Mouse (Mus musculus): ENCODE measurements around the gene Dnttip2. TPM values are rescaled to one million over a fixed set of nuclear protein-coding genes. Genes with fewer than 3 reads are reported as not detected.
A peak's percentile ranks its signal among the peaks of the same experiment; 100 is the strongest.
"Not testable (repeated sequence)": the region's sequence is repeated elsewhere in the genome, so short reads cannot be mapped to it uniquely, and the experiment has no call there.

Dnttip2 gene
- total RNA-seq, 4 experiments from 2014 or later: 25.0 to 33.4 (median 29.7) TPM

DNA sequence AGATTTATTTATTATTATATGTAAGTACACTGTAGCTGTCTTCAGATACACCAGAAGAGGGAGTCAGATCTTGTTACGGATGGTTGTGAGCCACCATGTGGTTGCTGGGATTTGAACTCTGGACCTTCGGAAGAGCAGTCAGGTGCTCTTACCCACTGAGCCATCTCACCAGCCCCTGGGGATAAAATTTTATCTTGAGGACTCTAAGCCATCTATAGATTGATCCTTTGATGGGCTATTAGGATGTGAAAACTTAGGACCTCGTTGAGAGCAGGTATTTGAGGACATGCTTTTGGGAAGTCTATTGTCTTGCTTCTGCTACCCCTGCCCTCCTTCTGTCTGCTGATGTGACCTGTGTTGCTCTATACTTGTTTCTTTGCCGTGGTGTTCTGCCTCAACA lies 15.2 kb downstream of the Dnttip2 start:
- not testable (repeated sequence) for DNase-seq (ENCODE audit: low spot score in 2 of 2)

DNA sequence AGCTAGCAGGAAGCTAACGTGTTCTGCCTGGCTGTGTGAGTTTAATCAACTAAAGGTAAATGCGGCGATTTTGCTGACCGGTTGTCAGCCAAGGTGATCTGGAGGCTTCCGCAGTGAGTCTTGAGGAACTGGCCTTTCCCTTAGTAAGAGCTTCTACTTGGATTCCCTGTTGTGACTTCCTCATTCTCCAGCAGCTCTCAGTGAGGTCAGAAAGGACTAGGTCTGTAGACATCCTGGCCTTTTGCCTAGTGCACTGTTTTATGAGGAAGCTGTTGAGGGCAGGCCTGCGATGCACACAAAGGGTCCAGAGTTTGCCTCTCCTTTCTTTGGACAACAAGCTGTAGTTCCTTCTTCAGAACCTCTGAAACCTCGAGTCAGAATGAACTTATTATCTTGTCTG lies 16.5 kb downstream of the Dnttip2 start:
- no peak for DNase-seq (ENCODE audit: low spot score in 2 of 2)

DNA sequence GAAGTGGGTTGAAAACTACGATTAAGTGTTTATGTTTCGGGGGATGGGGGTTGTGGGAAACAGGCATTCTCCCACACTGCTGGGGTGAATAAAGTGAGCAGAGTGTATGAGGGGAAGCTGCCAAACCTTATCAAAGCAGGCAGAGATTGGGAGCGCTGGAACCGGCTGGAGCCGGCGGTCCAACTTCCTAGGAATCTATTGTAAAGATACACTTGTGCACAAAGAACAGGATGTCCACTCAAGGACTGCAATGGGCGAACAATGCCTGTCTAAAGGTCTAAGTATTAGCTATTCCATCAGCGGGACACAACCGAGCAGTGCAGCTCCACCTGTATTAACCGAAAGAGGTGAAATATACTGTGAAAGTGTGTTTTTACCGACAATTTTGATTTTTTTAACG lies 17.6 kb downstream of the Dnttip2 start:
- DNase-seq (ENCODE audit: low spot score in 2 of 2): no peak

DNA sequence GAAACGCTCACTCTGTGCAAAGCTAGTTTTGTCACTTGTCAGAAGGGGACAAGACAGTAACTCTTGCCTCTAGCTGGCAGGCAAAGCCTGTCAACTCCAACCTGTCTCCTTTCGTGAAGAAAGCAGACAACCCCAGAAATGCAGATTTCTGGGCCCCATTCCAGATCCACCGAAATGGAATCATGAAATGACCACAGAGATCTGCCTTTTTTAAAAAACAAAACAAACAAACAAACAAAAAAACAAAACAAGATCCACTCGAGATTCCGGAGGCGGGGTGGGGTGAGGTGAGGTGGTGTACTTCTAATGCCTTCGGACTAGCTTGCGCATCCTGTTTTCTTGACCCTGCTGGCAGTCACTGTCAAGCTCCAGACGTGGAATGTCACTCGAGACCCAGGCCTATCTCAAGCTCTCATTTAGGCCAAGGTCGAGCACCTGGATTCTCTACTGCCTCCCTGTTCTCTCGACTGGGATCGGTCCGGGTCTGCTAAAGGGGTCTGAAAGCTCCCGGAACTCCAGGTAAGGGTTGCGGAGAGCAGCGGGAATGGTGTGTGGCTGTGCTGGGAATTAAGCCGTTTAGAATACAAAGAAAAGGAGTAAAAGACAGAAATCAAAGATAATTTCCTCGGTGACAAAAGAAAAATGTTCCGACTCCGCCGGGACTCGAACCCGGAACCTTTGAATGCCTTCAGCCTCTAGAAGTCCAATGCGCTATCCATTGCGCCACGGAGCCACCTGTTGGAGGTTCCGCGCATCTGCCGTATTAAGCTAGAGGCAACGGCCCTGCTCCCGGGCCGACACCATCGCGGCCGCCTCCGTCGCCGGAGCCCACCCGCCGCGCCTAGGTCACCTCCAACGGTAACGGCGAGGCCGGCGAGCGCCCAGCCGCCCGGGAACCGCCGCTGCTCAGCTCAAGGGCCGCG lies 18.4 kb downstream of the Dnttip2 start:
- peak; percentile 88 for DNase-seq (ENCODE audit: low spot score in 2 of 2)

DNA sequence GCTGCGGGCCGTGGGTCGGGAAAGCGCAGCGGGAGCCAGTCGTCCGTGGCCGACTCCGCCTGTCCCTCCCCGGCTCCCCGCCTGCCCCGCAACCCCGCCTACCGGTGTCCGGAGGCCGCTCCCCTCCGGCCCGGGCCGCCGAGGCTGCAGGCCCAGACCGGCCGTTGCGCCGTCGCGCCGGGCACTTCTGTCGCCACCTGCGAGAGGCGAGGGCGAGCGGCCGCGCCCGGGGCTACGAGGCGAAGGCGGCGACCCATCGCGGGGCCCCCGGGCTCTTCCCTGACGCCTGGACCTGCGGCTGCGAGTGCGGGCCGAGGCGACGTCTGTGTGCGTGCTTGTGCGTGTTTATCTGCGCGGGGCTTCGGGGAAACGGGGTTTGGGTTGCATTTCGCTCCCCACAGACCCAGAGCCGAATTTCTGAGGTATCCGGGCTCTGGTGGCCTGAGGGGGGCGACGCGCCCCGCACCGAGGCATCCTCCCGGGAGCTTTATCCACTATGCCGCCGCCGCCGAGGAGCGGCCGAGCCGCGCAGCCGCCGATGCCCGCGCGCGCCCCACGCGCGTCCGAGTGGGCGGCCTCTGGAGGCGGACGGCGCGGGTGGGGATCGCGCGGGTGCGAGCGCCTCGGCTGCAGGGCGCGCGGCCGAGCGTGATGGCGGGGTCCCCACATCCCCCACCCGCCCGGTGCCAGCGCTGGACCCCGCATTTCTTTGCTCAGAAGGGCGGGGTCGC lies 19.2 kb downstream of the Dnttip2 start:
- DNase-seq (ENCODE audit: low spot score in 2 of 2): peak; percentile 79

DNA sequence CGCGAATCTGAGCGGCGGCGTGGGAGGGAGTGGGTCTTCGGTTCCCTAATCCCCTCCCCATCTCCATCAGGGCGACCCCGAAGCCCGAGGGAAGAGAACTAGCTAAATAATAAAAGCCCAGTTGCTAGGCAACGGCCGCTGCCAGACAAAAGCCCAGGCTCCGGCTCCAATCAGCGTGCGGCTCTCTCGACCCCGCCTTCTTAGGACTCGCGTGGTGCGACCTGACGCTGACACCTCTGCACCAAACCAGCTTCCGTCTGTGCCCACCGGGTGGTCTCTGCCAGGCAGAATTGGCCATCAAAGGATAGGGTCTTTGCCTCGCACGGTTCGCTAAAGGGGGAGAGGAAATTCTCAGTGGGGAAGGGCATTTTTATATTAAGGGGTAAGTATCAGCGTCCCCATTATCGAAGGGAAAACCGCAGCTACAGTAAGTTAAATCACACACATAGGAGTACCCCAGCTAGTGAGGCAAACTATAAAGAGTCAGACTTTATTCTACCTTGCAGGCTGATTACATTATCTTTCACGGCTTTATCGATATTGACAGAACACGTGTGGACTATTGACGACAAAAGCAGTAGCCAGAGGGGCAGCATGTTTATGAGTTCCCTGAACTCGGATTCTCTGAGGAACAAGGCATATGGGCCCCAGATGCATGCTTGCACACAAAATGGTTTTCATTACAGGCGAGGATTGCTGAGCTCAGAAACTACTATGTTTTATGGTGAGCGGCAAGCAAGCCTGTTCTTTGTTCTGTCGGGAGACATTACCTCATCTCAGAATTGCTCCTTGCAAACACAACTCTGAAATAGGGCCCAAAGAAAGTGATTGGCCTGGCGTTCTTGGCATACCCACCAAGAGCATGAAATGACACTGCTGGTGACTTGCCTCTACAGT lies 20.0 kb downstream of the Dnttip2 start, which contains the start of gene Bcar3:
Gene Bcar3 (plus strand): TSS at position 183 of the 897 bp plus-strand sequence.
- peak; percentile 81 to 88 for DNase-seq (ENCODE audit: low spot score in 2 of 2)

DNA sequence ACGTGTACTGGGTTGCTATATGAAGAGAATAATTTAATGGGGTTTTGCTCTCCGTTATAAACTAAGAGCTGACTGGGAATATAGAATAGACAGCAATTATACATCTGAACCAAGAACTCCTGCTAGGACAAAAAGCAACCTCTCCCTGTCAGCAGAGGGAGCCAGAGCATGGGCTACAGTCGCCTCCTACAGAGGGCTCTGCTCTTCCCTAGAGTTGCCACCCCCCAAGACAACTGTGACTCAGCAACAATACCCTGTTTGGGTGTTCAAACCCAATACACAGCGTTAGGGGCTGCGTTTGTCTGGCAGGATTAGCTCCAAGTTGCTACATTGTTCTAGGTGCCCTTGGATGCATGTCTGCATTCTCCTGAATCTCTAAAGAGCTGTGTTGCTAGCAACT lies 21.3 kb downstream of the Dnttip2 start:
- DNase-seq (ENCODE audit: low spot score in 2 of 2): peak in 1 of 2 experiments; percentile 15

DNA sequence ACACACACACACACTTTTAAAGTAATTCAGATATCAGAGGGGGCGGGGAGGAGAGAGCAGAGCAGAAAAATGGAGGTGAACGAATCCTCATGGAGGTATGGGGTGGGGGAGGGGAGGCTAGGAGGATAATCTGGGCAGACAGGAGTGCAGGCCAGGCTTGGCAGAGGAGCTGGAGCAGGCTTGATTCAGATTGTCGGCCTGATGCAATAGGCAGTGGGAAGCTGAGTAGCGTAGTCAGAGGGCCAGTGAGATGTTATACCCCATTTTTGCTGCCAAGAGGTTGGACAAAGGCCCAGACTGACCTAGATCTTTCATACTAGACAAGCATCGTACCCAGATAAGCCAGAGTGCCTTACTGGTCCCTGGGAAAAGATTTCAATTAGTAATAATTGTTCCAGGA lies 22.8 kb downstream of the Dnttip2 start:
- peak in 1 of 2 experiments; percentile 26 for DNase-seq (ENCODE audit: low spot score in 2 of 2)

DNA sequence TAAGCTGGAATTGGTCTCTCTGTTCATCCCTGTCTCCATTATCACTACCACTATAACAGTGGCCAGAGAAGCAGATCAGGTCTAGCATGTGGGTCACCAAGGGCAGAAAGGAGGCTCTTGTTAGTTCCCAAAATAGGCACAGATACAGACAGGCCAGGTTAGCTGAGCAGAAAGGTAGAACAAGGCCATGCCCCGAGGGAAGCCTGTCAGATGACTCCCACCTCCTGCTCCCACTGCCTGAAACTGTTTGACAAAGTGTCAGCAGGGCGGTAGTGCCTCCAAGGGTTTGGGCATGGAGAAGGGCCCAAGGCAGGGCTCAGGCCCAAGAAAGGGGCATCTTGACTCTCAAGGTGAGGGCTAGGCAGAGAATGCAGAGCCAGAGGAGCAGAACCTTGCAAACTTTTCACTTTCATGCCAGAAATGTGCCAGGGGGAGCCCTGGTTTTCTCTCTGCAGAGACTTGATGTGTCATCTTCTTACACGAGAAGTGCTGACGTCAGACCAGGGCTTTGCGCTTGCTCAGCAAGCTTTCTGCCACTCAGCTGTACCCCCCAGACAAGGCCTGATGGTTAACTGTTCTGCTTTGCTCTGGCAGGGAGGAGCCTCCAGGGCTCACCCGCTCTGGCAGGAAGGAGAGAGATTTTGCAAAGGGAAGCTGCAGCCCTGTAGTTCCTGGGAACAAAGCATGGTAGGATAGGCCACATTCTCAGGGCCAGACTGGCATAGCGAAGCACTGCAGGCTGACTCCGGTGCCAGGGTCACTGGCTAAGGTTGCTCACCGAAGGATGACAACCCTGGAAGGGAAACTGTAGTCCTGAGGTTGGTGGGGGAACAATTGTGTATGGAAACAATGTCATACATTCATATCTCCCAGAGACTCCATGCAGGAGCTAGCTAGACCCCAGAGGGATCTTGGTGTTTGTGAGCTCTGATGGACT lies 27.1 kb downstream of the Dnttip2 start:
- DNase-seq (ENCODE audit: low spot score in 2 of 2): no peak

DNA sequence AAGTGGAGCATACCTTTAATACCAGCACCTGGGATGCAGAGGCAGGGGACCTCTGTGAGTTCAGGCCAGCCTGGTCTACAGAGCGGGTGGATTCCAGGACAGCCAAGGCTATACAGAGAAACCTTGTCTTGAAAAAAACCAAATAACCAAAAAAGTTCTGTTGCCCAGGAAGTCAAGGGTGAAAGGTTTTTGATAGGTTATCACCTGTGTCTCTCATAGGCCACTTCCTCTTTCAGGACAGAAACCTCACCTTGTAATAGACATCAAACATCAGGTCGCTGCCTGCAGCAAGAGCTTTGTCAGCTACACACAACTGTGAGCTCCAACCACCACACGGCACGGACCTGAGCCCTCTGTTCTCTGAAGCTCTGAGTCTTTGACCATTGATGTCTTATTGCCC lies 30.4 kb downstream of the Dnttip2 start:
- DNase-seq (ENCODE audit: low spot score in 2 of 2): no peak

DNA sequence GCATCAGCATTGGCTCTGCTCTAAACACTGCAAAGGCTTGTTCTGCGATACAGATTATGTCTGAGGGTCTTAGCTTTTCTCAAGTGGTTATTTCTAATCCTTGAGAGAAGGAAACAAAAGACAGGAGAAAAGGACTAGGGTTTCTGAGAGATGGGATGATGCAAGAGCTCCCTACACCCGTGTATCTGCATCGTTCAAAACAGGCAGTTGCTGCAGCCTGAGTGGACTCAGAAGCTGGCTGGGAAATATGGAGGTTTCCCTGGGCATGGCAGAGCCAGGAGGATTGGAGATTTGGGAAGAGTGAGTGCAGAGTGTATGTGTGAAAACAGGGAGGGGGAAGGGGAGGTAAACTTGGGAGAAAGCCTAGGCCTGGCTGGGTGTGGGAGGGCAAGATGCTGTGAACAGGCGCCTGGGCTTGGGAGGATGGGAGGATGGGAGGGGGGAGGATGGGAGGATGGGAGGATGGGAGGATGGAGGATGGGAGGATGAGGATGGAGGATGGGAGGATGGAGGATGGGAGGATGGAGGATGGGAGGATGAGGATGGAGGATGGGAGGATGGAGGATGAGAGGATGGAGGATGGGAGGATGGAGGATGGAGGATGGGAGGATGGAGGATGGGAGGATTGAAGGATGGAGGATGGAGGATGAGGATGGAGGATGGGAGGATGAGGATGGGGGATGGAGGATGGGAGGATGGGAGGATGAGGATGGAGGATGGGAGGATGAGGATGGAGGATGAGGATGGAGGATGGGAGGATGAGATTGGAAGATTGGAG lies 33.9 kb downstream of the Dnttip2 start:
- DNase-seq (ENCODE audit: low spot score in 2 of 2): no peak

DNA sequence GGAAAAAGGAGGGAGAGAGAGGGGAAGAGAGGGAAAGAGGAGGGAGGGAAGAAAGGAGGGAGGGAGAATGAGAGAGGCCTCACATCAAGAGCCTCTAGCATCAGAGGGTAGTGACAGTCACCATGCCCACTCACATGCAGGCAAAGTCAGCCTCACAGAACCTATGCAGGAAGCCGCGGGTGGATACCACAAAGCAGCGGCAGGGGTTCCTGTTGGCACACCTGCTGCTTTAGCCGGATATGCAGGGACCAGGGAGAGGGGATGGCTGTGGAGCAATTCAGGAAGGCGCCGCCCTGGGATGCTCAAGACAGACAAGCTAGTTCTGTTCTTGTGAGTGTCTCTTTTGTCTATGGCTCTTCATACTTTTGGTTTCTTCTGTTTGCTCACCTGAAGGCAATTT lies 34.8 kb downstream of the Dnttip2 start:
- DNase-seq (ENCODE audit: low spot score in 2 of 2): no peak

DNA sequence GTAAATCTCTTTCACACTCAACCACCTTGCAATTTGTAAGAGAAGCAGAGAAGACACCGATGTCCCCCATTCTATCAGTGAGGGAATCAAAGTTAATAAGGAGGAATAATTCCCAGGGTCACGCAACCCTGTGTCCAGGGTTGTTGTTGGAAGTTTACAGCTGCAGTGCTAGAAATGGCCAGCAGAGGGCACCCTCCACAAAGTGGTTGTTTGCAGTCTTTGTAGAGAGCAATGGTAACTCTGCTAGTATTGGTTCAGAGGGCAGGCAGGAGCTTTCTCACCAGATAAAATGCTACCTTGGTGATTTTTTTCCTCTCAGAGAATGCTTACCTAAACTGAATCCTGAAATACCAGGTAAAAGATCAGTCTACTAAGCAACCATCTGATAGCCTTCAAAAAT lies 37.9 kb downstream of the Dnttip2 start:
- peak; percentile 56 to 65 for DNase-seq (ENCODE audit: low spot score in 2 of 2)

DNA sequence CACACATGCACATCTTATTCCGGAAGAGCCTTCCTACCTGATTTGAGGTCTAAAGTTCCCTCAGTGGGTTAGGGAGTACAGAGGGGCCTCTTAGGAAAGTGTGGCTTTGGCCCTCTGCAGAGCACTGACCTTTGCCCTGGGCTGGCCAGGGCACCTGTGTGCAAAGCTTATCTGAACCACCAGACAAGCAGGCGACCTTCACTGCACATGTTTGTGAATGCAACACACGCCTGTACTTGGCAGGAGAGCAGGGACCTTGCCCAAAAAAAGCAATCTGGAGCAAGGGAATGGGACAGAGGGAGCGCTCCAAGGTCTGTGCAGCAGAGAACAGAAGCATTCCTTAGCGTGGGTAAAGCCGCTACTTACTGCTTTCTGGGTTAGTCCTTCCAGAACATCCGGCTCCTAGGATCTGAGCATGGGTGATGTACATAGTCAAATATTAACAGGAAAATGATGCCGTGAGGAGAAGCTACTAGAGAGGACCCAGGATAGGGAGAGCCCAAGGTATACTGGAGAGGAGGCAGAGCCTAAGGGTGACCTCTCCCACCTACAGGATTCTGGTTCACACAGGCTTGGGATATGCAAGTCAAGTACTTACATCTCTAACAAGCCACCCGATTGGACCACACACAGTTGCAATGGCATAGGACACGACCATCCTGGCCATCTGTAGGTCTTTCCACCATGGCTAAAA lies 38.9 kb downstream of the Dnttip2 start:
- no peak for DNase-seq (ENCODE audit: low spot score in 2 of 2)

DNA sequence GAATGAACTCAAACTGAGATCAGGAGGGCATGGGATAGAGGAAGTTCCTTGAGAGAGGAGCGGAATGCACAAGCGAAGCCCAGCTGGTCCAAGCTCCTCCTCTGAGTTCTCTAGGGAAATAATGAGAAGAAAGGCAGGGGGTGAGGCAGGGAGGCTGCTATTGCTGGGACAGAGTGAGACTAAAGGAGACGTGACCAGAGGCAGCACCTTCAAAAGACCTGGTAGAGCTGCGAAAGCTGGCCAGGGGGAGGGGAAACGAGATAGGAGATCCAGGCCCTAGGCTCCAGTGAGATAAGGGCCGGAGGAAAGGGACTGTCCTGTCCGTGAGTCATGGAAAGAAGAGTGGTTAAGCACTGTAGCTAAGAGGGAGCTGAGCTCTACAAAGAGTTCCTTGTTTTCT lies 39.7 kb downstream of the Dnttip2 start:
- no peak for DNase-seq (ENCODE audit: low spot score in 2 of 2)

DNA sequence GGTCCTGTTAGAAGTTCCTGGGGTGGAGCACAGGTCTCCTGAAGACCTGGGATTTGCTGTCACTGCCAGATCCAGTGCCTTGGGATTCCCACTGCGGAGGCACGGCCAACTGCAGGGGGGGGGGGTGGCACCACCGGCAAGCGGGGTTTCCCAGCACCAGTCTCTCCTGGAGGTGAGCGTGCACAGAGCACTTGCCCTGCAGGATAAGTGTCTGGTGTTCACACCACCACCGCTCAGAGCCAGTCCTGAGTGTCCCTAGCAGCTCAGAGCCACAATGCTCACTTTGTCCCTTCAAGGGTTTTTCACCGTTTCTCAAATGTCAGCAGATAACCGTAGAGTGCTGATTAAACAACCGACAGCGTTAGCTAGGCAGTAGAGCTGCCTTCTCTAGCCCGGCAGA lies 42.4 kb downstream of the Dnttip2 start:
- no peak for DNase-seq (ENCODE audit: low spot score in 2 of 2)

DNA sequence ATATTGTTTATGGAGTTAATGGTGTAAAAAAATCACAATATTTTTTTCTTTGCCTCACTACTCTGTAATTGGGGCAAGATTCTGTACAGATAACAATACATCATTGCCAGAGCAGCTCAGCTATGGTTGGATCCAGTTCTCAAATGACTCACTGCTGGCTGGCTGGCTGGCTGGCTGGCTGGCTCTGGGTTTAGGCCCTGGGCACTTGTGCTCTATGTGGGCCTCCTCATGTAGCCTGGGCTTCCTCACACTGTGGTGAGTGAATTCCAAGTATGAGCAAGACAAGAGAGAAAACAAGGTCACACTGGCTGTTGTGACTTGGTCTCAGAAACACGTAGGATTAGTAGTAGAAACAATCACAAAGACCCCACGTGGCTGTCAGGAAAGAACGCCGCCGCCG lies 43.2 kb downstream of the Dnttip2 start:
- no peak for DNase-seq (ENCODE audit: low spot score in 2 of 2)

DNA sequence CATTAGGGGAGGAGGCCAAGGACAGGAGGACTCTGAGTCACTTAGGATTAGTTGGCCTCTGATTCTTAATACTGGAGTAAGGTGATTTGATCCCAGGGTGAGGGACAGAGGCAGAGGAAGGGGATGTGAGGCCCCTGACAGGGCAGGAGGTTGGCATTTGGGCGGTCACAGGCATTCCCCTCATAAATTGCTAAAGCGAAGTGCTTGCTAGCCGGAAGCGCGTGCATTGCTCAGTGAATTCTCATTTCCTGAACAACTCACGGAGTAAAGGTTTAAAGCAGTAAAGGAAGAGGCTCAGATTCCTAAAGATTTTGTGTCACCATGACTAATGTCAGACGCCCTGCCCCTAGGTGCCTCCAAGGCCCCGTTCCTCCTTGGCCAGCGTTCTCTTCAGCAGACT lies 48.0 kb downstream of the Dnttip2 start:
- DNase-seq (ENCODE audit: low spot score in 2 of 2): no peak

DNA sequence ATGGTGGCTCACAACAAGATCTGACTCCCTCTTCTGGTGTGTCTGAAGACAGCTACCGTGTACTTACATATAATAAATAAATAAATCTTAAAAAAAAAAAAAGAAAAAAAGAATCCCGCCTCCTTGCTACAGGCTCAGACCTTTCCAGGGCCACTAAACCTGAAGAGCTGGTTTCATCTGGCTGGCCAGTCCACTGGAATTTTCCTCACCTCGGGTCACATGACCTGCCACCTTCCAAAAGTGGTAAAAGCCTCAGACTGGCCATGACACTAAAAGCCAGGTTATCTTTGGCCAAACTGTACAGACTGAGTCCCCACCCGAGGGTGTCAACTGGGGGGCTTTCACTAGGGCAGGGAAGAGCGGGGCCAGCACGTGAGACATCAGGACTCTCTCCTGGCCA lies 49.7 kb downstream of the Dnttip2 start:
- no peak for DNase-seq (ENCODE audit: low spot score in 2 of 2)

Measured in gastrocnemius, adult 8-10 months (tissue).